Mouse (Mus musculus) spleen, adult 18-20 months (tissue): ENCODE data around the gene Khdc3.
"Not testable (repeated sequence)": the region's sequence is repeated elsewhere in the genome, so short reads cannot be mapped to it uniquely, and the experiment has no call there.

Experiments
- DNase-seq, 2 experiments: peaks; one replicate each; pipeline ENCODE4 v3.0.0; 2022; ENCODE audit warnings: mixed read lengths in 2 of 2

The Khdc3 gene

DNA sequence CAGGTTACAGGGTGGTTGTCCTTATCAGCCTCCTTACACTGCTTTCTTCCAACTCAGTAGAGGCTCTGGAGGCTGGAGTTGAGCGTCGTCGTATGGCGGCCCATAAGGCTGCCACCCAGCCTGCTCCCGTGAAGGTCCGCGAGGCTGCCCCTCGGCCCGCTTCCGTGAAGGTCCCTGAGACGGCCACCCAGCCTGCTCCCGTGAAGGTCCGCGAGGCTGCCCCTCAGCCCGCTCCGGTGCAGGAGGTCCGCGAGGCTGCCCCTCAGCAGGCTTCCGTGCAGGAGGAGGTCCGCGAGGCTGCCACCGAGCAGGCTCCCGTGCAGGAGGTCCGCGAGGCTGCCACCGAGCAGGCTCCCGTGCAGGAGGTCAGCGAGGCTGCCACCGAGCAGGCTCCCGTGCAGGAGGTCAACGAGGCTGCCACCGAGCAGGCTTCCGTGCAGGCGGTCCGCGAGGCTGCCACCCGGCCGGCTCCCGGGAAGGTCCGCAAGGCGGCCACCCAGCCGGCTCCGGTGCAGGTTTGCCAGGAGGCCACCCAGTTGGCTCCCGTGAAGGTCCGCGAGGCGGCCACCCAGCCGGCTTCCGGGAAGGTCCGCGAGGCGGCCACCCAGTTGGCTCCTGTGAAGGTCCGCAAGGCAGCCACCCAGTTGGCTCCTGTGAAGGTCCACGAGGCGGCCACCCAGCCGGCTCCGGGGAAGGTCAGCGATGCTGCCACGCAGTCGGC, 1.7 kb downstream of the Khdc3 start:
- peak in 1 of 2 experiments; percentile 19 for DNase-seq

DNA sequence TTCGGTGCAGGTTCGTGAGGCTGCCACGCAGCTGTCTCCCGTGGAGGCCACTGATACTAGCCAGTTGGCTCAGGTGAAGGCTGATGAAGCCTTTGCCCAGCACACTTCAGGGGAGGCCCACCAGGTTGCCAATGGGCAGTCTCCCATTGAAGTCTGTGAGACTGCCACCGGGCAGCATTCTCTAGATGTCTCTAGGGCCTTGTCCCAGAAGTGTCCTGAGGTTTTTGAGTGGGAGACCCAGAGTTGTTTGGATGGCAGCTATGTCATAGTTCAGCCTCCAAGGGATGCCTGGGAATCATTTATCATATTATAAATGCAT, 2.2 kb downstream of the Khdc3 start:
- DNase-seq, result no peak

DNA sequence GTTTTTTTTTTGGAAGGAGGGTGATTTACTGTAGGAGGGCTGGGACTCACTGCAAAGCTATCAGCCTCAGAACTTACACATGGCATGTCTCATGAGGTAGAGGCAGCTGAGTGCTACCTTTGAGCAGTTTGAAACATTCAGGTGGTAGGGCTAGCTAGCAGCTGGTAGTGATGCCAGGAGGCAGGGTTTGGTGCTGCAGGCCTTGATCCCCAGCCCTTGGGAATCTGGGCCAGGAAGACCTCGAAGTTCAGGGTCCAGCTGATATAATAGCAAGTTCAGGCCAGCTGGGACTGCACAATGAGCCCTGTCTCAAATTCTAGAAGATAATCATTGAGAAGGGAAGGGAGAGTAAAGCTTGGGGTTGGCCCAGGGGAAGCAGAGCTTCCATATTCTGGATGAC, 3.5 kb downstream of the Khdc3 start:
- DNase-seq, result no peak

DNA sequence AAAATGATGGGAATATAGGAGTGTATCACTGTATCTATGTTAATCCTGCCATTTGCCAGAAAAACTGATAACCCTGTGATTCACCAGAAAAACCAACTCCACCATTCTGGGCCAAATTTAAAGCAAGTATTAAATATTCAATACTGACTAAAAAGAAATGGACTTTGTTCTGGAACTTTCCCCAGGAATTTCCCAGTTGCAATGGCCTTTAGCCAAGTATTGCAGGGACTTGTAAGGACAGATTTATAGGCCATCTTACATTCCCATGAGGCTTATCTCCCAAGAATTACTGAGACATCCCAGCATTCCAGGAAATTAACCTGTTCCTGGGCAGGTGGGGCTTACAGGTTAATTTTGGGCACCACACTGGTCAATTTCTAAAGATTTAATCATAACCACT, 4.1 kb downstream of the Khdc3 start:
- DNase-seq, result no peak

DNA sequence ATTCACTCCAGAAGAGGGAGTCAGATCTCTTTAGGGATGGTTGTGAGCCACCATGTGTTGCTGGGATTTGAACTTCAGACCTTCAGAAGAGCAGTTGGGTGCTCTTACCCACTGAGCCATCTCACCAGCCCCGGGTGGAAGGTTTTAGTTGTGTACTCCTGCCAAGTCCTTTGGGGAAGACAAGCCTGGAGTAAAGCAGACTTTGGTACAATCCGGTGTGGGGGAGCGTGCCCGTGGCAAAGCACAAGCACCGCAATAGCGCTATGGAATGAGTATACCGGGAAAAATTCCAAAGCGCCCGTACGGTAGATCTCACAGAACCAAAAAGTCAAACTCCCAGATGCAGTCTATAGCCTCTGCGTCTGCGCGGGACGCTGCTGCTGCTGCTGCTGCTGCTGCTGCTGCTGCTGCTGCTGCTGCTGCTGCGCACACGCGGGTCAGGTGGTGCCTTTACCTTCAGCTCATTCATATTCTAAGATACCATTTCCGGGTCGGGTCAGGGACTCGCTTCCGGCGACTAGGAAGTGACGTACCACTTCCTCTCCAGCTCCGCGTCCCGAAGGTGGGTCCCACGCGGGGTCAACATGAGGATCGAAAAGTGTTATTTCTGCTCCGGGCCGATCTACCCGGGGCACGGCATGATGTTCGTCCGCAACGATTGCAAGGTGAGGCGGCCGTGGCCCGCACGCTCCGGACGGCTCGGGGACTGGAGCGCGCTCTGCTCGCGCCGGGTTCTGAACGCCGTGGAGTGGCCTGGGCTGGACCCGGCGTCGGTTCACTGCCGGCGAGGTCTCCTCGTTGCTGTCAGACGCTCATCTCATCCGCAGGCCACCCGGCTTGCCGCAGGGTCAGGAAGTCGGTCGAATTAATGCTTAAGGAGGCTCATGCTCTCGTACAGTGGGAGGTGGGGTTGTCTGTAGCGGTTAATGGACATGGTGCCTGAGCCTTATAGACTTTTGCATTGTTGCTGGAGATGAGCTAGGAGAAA, 11.6 kb downstream of the Khdc3 start, which contains the start of gene Rsl24d1:
Gene Rsl24d1 (plus strand): TSS at position 508 of the 988 bp plus-strand sequence.
- DNase-seq, result peak; percentile 63 to 67

DNA sequence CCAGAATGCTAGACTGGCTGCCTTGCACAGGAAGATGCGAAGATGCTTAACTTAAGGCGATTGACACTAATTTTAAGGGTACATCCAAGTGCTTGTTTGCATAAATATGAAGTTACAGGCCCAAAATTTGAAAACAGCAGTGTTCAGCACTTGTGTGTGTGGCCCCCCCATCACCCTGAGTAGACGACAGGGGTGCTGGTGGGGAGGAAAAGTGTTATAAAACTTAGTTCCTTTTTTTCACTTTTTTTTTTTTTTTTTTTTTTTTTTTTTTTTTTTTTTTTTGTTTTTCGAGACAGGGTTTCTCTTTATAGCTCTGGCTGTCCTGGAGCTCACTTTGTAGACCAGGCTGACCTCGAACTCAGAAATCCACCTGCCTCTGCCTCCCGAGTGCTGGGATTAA, 15.1 kb downstream of the Khdc3 start:
- DNase-seq, result not testable (repeated sequence)

DNA sequence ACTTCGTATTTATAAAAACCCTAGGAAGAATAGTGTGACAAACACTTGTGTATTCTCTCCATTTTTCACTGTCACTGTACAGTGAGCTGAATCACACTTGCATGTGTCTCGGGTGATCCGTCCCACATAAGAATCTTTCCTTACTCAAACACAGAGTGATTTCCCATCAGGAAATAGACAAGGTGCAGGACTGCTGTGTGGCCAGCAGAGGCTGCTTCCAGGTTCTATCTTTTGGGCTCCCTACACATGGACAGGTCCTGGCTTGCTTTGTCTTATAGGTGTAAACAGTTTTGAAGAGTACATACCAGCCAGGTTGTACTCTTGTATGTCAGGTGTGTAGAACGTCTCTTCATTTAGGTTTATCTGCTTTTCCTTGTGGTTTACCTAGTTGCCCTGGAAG, 16.4 kb downstream of the Khdc3 start:
- DNase-seq, result no peak

DNA sequence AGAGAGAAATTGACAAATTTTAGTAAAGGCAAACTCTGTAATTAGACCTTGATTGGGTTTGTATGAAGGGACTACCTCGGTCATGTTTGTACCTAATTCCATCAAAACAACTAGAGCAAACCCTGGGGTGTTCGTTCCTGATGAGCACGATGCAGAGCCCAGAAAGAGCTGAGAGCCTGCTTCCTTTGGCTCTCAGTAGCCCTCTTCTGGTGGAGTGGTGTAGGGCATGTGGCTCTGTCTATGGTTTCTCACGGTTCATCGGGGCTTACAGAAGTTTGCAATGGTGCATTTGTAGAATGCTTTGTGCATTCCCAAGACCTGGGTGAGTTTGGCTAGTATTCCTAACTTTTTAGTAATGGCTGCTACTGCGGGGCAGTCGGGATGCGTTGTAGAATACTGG, 20.1 kb downstream of the Khdc3 start:
- DNase-seq, result peak in 1 of 2 experiments; percentile 16

DNA sequence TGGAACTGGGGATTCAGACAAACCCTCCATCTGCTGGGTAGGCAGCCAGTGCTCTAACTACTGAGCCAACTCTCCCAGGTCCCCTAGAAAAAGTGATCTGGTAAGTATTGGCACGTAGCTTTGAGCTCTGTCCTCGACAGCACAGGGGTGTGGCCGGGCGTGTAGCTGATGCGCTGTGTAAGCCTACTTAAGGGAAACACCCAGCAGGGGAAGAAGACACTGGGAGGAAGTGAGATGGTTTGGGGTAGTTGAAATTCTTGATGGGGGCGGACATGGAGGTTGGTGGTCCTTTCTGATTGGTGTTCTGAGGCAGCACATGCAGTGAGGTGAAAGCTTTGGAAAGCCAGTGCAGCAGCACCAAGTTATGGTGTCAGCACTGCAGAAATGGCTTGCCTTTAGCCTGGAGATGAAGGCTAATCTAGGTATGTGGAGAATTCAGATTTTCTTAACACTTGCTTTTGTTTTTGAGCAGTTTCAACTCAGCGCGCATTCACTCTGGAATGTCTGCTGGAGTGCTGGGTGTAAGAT, 23.5 kb downstream of the Khdc3 start:
- DNase-seq, result no peak

DNA sequence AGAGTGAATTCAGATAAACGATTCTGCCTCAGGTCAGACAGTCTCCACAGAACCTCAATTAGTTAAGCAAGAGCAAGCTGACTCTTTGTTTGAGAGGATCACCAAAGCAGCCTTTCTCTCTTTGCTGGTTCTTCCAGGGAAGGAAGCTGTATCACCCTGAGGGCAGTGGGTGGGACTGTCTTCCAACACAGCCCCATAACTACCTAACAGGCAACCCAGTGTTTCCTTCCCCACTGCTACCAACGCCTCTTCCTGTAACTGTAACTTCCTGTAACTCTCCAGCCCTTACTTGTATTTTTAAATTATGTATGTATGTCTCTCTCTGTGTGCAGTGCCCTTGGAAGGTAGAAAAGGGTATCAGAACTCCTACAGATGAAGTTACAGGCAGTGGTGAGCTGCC, 25.8 kb downstream of the Khdc3 start:
- no peak for DNase-seq

DNA sequence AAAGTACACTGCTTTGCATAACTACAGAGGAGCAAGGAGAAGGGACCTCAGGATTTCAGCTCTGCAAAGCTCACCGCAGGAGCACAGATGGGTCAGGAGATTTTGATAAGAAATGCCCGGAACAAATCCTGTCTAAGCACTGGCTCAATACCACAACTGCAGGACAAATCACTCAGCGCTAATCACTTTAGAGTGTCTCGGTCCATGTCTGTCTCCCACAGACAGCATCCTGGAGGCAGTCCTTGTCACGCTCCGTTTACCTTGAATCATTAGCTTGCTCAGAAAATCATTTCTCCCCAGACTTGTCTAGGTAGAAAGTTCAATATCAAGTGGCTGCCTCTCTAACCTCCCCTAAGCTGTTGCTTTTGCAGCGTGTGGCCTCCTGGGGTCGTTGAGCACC, 28.2 kb downstream of the Khdc3 start:
- DNase-seq, result no peak

DNA sequence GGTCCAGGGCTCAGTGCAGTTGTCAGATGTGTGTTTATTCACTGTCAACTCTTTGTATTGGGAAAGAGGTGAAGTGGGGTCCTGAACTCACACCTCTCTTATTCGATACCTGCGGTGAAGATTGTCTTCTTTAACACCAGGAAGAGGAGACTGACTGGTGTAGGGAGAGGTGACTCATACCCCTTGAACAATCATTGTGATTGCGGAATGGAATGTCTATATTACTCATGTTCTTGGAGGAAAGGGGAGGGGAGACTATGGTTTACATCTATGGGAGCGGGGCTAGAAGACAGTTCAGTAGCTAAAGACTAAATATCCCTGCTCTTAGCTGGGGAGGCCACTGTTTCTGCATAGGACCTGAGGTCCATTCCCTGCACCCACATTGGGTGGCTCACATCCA, 28.9 kb downstream of the Khdc3 start:
- no peak for DNase-seq

DNA sequence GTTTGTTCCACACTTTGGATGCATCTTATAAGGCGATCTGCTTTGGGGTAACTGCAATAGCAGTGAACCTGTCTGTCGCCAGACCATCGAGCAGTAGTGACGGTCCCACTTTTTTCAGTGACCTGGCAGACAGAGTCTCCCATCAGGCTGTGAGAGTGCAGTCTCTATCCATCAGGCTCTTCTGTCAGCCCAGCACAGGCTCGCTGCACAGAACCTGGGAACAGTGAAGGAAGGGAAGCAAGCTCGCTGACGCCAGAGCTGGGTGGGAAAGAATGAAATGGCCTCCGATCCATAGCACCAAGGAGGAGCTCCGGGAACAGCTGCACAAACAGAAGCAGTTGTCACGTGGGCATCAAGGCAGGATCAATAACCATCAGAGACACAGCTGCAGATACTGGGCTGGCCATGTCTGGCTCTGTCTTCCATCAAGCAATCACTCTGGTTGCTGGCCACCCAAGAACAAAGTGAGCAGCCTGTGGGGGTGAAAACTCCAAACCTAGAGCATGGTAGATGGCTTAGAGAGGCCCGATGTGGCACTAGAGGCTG, 35.8 kb downstream of the Khdc3 start:
- no peak for DNase-seq
